Mouse (Mus musculus) brain, embryonic 14.5 days (tissue): ENCODE data around the gene Bax.

Source experiments
- CTCF ChIP-seq: fragments of 200-500 bp; IDR thresholded peaks from 2 replicates; pipeline ENCODE4 v1.5.1; 2012; ENCODE audit warnings: inconsistent platforms, mild to moderate bottlenecking, moderate library complexity, borderline replicate concordance; ENCODE audit not compliant: insufficient read depth, insufficient read length; ENCODE audit errors: extremely low read depth
- POLR2A ChIP-seq: fragments of 200-500 bp; IDR thresholded peaks from 2 replicates; pipeline ENCODE4 v1.6.1; 2012; ENCODE audit warnings: mild to moderate bottlenecking, inconsistent platforms, borderline replicate concordance; ENCODE audit not compliant: poor library complexity, insufficient read depth, insufficient read length, severe bottlenecking; ENCODE audit errors: extremely low read depth

- TF ChIP-seq POLR2A (no peak), CTCF (no peak)
These were observed 20.2 kb upstream of the Bax start, which contains the start of gene Gm45808 for GRCm38 (mm10) chr7:45486761-45487415.
